9 mouse cellular contexts compared by ENCODE assay signal in genomic region chr4:82497671-82498631, GRCm38 (mm10).
DNase-seq lines count a peak whose midpoint lies in the region; ATAC-seq and TF ChIP-seq lines count a peak whose summit lies in the region.
"Had no signal": no experiment of that assay in that cellular context is flagged by ENCODE, and none has a peak within 500 bp of the region (broad histone marks: within the 10 kb centered on the region; RNA-seq: fewer than 3 reads in every experiment).

No protein-coding gene starts in this region.

- no peak overlapping the region for H3K4me3 ChIP-seq in heart, embryonic 11.5 days (ENCODE audit: low read depth, low read length)
- no peak overlapping the region for H3K4me3 ChIP-seq in lung, postnatal 0 days (ENCODE audit: low read depth, low read length)
- peak overlapping the region; percentile 91 for H3K4me3 ChIP-seq in forebrain, embryonic 14.5 days (ENCODE audit: low read depth, low read length)
- peak overlapping the region; percentile 24 for H3K4me3 ChIP-seq in neural tube, embryonic 15.5 days (replicated peaks)
- H3K4me3 ChIP-seq: megakaryocyte, embryonic 14.5 days had no signal

- DNase-seq in heart, adult 11 months = peak; percentile 92
- DNase-seq in lung, postnatal 0 days (ENCODE audit: low spot score) = no peak
- DNase-seq in lung, adult 18-20 months = no peak
- peak; percentile 60 for DNase-seq in forebrain, embryonic 14.5 days (ENCODE audit: low spot score)
- DNase-seq in thymus, postnatal 0 days (ENCODE audit: low spot score) = no peak
- no peak for DNase-seq in embryo, embryonic 9.5 days (ENCODE audit: extremely low spot score)

- no peak overlapping the region for H3K27ac ChIP-seq in heart, embryonic 11.5 days (ENCODE audit: low read depth, low read length)
- H3K27ac ChIP-seq in lung, postnatal 0 days (ENCODE audit: low read length) = no peak overlapping the region; the same call in 1 of the 2 replicates
- peak overlapping the region; percentile 82 for H3K27ac ChIP-seq in forebrain, embryonic 14.5 days (ENCODE audit: low read depth, low read length)
- H3K27ac ChIP-seq in neural tube, embryonic 15.5 days (replicated peaks) = peak overlapping the region; percentile 72

- H3K9ac ChIP-seq in heart, embryonic 11.5 days (ENCODE audit: low read depth, low read length) = no peak overlapping the region
- no peak overlapping the region for H3K9ac ChIP-seq in lung, postnatal 0 days (replicated peaks; ENCODE audit: low read depth)
- H3K9ac ChIP-seq in forebrain, embryonic 14.5 days (ENCODE audit: low read length) = peak overlapping the region; percentile 98
- H3K9ac ChIP-seq in neural tube, embryonic 15.5 days (replicated peaks) = peak overlapping the region; percentile 20; the same call in 1 of the 2 replicates

- TF ChIP-seq CTCF in lung, postnatal 0 days (IDR thresholded peaks at IDR 0.05) = no peak

- H3K36me3 ChIP-seq in heart, embryonic 11.5 days (ENCODE audit: control insufficient read depth, insufficient read depth, low read length) = peaks cover 3% of the 10 kb centered on the region; the same call in 1 of the 2 replicates
- no peaks in the 10 kb centered on the region for H3K36me3 ChIP-seq in lung, postnatal 0 days (ENCODE audit: insufficient read depth, low read length)
- H3K36me3 ChIP-seq in forebrain, embryonic 14.5 days (ENCODE audit: control insufficient read depth, insufficient read depth, low read length) = peaks cover 17% of the 10 kb centered on the region
- H3K36me3 ChIP-seq in neural tube, embryonic 15.5 days = no peaks in the 10 kb centered on the region

- 73% methylated on average over 26 of the region's 26 CpGs for WGBS in heart, embryonic 11.5 days (ENCODE audit: insufficient replicate concordance)
- 64% methylated on average over 26 of the region's 26 CpGs for WGBS in lung, postnatal 0 days
- WGBS in forebrain, embryonic 14.5 days = 55% methylated on average over 26 of the region's 26 CpGs
- WGBS in neural tube, embryonic 15.5 days = 70% methylated on average over 26 of the region's 26 CpGs

- peaks cover 34% of the 10 kb centered on the region for H3K4me1 ChIP-seq in heart, embryonic 11.5 days (ENCODE audit: control insufficient read depth, insufficient read depth, low read length)
- peaks cover 17% of the 10 kb centered on the region; the same call in 1 of the 2 replicates for H3K4me1 ChIP-seq in lung, postnatal 0 days (ENCODE audit: insufficient read depth, low read depth, low read length)
- peaks cover 11% of the 10 kb centered on the region for H3K4me1 ChIP-seq in forebrain, embryonic 14.5 days (ENCODE audit: control insufficient read depth, insufficient read depth, low read length)
- peaks cover 22% of the 10 kb centered on the region for H3K4me1 ChIP-seq in neural tube, embryonic 15.5 days
- H3K4me1 ChIP-seq: megakaryocyte, embryonic 14.5 days had no signal

- no peaks in the 10 kb centered on the region for H3K9me3 ChIP-seq in heart, embryonic 11.5 days (replicated peaks; ENCODE audit: control insufficient read depth, low read length)
- H3K9me3 ChIP-seq in lung, postnatal 0 days (ENCODE audit: low read length) = no peaks in the 10 kb centered on the region
- no peaks in the 10 kb centered on the region for H3K9me3 ChIP-seq in forebrain, embryonic 14.5 days (replicated peaks; ENCODE audit: control insufficient read depth, low read length)
- no peaks in the 10 kb centered on the region for H3K9me3 ChIP-seq in neural tube, embryonic 15.5 days (replicated peaks)

- H3K27me3 ChIP-seq in heart, embryonic 11.5 days (ENCODE audit: control insufficient read depth, insufficient read depth, low read length) = no peaks in the 10 kb centered on the region
- H3K27me3 ChIP-seq in lung, postnatal 0 days (replicated peaks; ENCODE audit: insufficient read depth, low read length) = no peaks in the 10 kb centered on the region
- no peaks in the 10 kb centered on the region for H3K27me3 ChIP-seq in forebrain, embryonic 14.5 days (replicated peaks; ENCODE audit: control insufficient read depth, insufficient read depth, low read length)
- no peaks in the 10 kb centered on the region for H3K27me3 ChIP-seq in neural tube, embryonic 15.5 days (replicated peaks)

- no peak; the same call in 1 of the 2 replicates for ATAC-seq in heart, embryonic 11.5 days (replicated peaks; ENCODE audit: insufficient number of reproducible peaks, low FRiP score, low TSS enrichment)
- no peak for ATAC-seq in lung, postnatal 0 days
- ATAC-seq in forebrain, embryonic 14.5 days = 0 out of 2 replicates have a peak, but pooled peaks have one; percentile 6
- no peak for ATAC-seq in neural tube, embryonic 15.5 days (ENCODE audit: low FRiP score)

- no peak overlapping the region for H3K4me2 ChIP-seq in heart, embryonic 11.5 days
- H3K4me2 ChIP-seq in lung, postnatal 0 days (replicated peaks; ENCODE audit: low read depth, low read length) = peak overlapping the region; percentile 89
- peak overlapping the region; percentile 85 for H3K4me2 ChIP-seq in forebrain, embryonic 14.5 days (ENCODE audit: low read length)
- H3K4me2 ChIP-seq in neural tube, embryonic 15.5 days = peak overlapping the region; percentile 93

- TF ChIP-seq EP300 in lung, postnatal 0 days (IDR thresholded peaks at IDR 0.05) = no peak

Comparison
In these comparisons a context has a peak if more than half of its experiments do, and no peak if none do; other contexts are left out.
1. DNase-seq: peak in heart, adult 11 months (single experiment) and forebrain, embryonic 14.5 days (single experiment); none in lung, postnatal 0 days (single experiment), lung, adult 18-20 months (0 of 2), thymus, postnatal 0 days (single experiment) and embryo, embryonic 9.5 days (single experiment).
2. H3K27ac ChIP-seq: peak in forebrain, embryonic 14.5 days (single experiment) and neural tube, embryonic 15.5 days (single experiment); none in heart, embryonic 11.5 days (single experiment) and lung, postnatal 0 days (single experiment).
3. H3K4me3 ChIP-seq: peak in forebrain, embryonic 14.5 days (single experiment) and neural tube, embryonic 15.5 days (single experiment); none in heart, embryonic 11.5 days (single experiment) and lung, postnatal 0 days (single experiment).
4. H3K9ac ChIP-seq: peak in forebrain, embryonic 14.5 days (single experiment) and neural tube, embryonic 15.5 days (single experiment); none in heart, embryonic 11.5 days (single experiment) and lung, postnatal 0 days (single experiment).